ENCODE assay signal across 8 mouse cellular contexts in the genomic region with DNA sequence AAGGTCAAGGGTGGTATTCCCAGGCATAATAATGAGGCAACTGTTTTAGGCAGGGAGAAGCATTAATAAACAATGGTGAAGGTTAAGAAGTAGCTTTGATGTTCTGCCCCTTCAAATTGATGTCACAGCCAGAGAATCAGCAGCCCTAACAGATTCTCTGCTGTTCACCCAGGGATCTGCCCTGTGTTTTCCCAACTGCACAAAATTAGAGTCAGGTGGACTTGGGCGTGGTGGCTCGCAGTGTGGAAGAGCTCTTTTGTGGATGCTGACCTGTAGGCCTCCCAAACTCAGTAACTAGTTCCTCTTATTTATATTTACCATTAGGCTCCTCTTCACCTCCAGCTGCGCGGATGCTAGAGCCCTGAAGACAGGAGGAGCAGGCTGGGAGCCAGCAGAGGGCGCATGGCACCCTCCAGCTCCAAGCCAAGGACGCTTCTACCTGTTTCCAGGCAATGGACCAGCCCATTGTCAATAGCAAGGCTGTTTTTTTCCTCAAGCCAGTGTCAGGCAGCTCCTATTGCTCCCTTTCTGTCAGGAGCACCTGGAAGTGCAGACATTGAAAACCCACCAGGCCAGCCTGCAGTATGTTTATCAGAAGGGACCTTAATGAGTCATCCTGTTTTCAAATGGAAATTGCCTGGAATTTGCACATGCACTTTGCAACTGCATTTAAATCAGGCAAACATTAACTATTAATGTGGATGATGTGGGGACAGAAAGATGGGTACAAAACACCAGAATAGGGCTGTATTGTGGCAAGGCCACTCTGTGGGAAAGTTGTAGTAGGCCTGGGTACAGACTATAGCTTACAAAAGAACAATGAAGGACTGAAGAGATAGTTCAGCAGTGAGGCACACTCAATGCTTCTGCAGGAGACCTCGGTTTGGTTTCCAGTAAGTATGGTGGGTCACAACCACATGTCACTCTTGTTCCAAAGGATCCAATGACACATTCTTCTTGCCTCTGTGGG.
DNase-seq lines count a peak whose midpoint lies in the region; ATAC-seq and TF ChIP-seq lines count a peak whose summit lies in the region.

No protein-coding gene starts in this region.

- intact Hi-C loops in left cerebral cortex, postnatal 4 days (cut with DNase I), result loop anchor here (5.0 kb wide), 1 partner anchor 1074 kb away; a partner anchor contains a TSS

- H3K4me1 ChIP-seq in spleen, adult 2 months (ENCODE audit: control insufficient read depth, insufficient read depth, insufficient read length), result no peaks in the 10 kb centered on the region
- no peaks in the 10 kb centered on the region for H3K4me1 ChIP-seq in bone marrow macrophage, adult 2 months (ENCODE audit: control insufficient read depth, insufficient read depth, low read length)
- H3K4me1 ChIP-seq in forebrain, embryonic 10.5 days, result peaks cover 16% of the 10 kb centered on the region
- no peaks in the 10 kb centered on the region for H3K4me1 ChIP-seq in intestine, postnatal 0 days (replicated peaks; ENCODE audit: control insufficient read depth, insufficient read depth, low read length)
- no peaks in the 10 kb centered on the region for H3K4me1 ChIP-seq in midbrain, postnatal 0 days (ENCODE audit: insufficient read depth, low read length)

- no peak overlapping the region for H3K4me2 ChIP-seq in intestine, postnatal 0 days (replicated peaks; ENCODE audit: low read depth)
- no peak overlapping the region for H3K4me2 ChIP-seq in midbrain, postnatal 0 days (ENCODE audit: low read depth, low read length, poor library complexity, severe bottlenecking)

- DNase-seq in spleen, adult 2 months (ENCODE audit: low read depth in 1 of 2, low spot score in 2 of 2), result no peak
- no peak for DNase-seq in spleen, postnatal 14 days (ENCODE audit: low spot score in 2 of 2)
- peak; percentile 65 for DNase-seq in forebrain, embryonic 10.5 days (ENCODE audit: extremely low spot score, low spot score)
- DNase-seq in left cerebral cortex, postnatal 4 days, result peak; percentile 37
- DNase-seq in midbrain, postnatal 0 days (ENCODE audit: low spot score), result peak; percentile 77
- DNase-seq in yolk sac, embryonic 10.5 days (ENCODE audit: low spot score), result peak; percentile 7

- no peak for TF ChIP-seq POLR2A in spleen, adult 2 months (IDR thresholded peaks at IDR 0.05; ENCODE audit: low read depth, low read length)
- TF ChIP-seq POLR2A in bone marrow macrophage, adult 2 months (IDR thresholded peaks at IDR 0.05; ENCODE audit: borderline replicate concordance, low read depth, low read length), result no peak

- H3K36me3 ChIP-seq in spleen, adult 2 months (ENCODE audit: control insufficient read depth, insufficient read depth, low read length), result no peaks in the 10 kb centered on the region
- H3K36me3 ChIP-seq in forebrain, embryonic 10.5 days (replicated peaks), result no peaks in the 10 kb centered on the region
- no peaks in the 10 kb centered on the region for H3K36me3 ChIP-seq in intestine, postnatal 0 days (ENCODE audit: control insufficient read depth, insufficient read depth)
- H3K36me3 ChIP-seq in midbrain, postnatal 0 days (ENCODE audit: insufficient read depth, low read length), result no peaks in the 10 kb centered on the region

- H3K9me3 ChIP-seq in forebrain, embryonic 10.5 days, result no peaks in the 10 kb centered on the region
- no peaks in the 10 kb centered on the region for H3K9me3 ChIP-seq in intestine, postnatal 0 days (ENCODE audit: control insufficient read depth)
- H3K9me3 ChIP-seq in midbrain, postnatal 0 days (ENCODE audit: low read length), result no peaks in the 10 kb centered on the region

- peak; percentile 40; the same call in 1 of the 2 replicates for TF ChIP-seq CTCF in spleen, adult 2 months (IDR thresholded peaks at IDR 0.05; ENCODE audit: extremely low read depth, insufficient read depth, insufficient read length, insufficient replicate concordance)
- 0 out of 2 replicates have a peak, but pooled peaks have one; percentile 10 for TF ChIP-seq CTCF in bone marrow macrophage, adult 2 months (IDR thresholded peaks at IDR 0.05; ENCODE audit: low read depth, low read length)
- TF ChIP-seq CTCF in intestine, postnatal 0 days (IDR thresholded peaks at IDR 0.05; ENCODE audit: low read depth), result peak; percentile 80
- peak; percentile 82 for TF ChIP-seq CTCF in midbrain, postnatal 0 days (IDR thresholded peaks at IDR 0.05)

- H3K27ac ChIP-seq in spleen, adult 2 months (ENCODE audit: insufficient read depth, low read length), result no peak overlapping the region
- no peak overlapping the region for H3K27ac ChIP-seq in bone marrow macrophage, adult 2 months (ENCODE audit: insufficient read depth, low read depth, low read length)
- H3K27ac ChIP-seq in forebrain, embryonic 10.5 days, result 0 out of 2 replicates have a peak overlapping the region, but pooled peaks have one; percentile 4
- H3K27ac ChIP-seq in intestine, postnatal 0 days (ENCODE audit: low read depth, low read length), result no peak overlapping the region
- H3K27ac ChIP-seq in midbrain, postnatal 0 days (ENCODE audit: low read depth, low read length), result no peak overlapping the region

- 25% methylated on average over 7 of the region's 7 CpGs for WGBS in spleen, adult 2 months
- WGBS in forebrain, embryonic 10.5 days, result 19% methylated on average over 7 of the region's 7 CpGs
- 19% methylated on average over 7 of the region's 7 CpGs for WGBS in intestine, postnatal 0 days
- 24% methylated on average over 7 of the region's 7 CpGs for WGBS in midbrain, postnatal 0 days

- no peak overlapping the region for H3K4me3 ChIP-seq in spleen, adult 2 months (ENCODE audit: extremely low read depth, insufficient read depth, insufficient read length)
- H3K4me3 ChIP-seq in bone marrow macrophage, adult 2 months (ENCODE audit: insufficient read depth, low read length), result no peak overlapping the region
- H3K4me3 ChIP-seq in forebrain, embryonic 10.5 days, result no peak overlapping the region
- no peak overlapping the region for H3K4me3 ChIP-seq in intestine, postnatal 0 days (ENCODE audit: low read depth, low read length)
- no peak overlapping the region for H3K4me3 ChIP-seq in midbrain, postnatal 0 days (ENCODE audit: low read depth, low read length)

- H3K27me3 ChIP-seq in spleen, adult 2 months (ENCODE audit: control insufficient read depth, insufficient read depth, low read length), result no peaks in the 10 kb centered on the region
- no peaks in the 10 kb centered on the region for H3K27me3 ChIP-seq in forebrain, embryonic 10.5 days (ENCODE audit: poor library complexity, severe bottlenecking)
- no peaks in the 10 kb centered on the region for H3K27me3 ChIP-seq in intestine, postnatal 0 days (replicated peaks; ENCODE audit: control insufficient read depth, insufficient read depth, low read length)
- no peaks in the 10 kb centered on the region for H3K27me3 ChIP-seq in midbrain, postnatal 0 days (ENCODE audit: insufficient read depth, low read length)

- no peak overlapping the region for H3K9ac ChIP-seq in intestine, postnatal 0 days (ENCODE audit: low read depth, low read length)
- H3K9ac ChIP-seq in midbrain, postnatal 0 days (replicated peaks; ENCODE audit: low read length, poor library complexity, severe bottlenecking), result no peak overlapping the region

- ATAC-seq in intestine, postnatal 0 days, result no peak
- ATAC-seq in midbrain, postnatal 0 days (ENCODE audit: low FRiP score), result peak; percentile 69; the same call in 1 of the 2 replicates

Comparison
In these comparisons a context has a peak if more than half of its experiments do, and no peak if none do; other contexts are left out.
1. DNase-seq: peak in forebrain, embryonic 10.5 days (single experiment), left cerebral cortex, postnatal 4 days (single experiment), midbrain, postnatal 0 days (single experiment) and yolk sac, embryonic 10.5 days (single experiment); none in spleen, adult 2 months (0 of 2) and spleen, postnatal 14 days (0 of 2).
2. CTCF ChIP-seq: peak in every context shown above with its lines; median percentile 82 in midbrain, postnatal 0 days; 80 in intestine, postnatal 0 days; 40 in spleen, adult 2 months; 10 in bone marrow macrophage, adult 2 months.